Mouse (Mus musculus) testis, adult 2 months (tissue): ENCODE results near the gene Txndc16.

Source experiments
- CTCF ChIP-seq: fragments of 200-500 bp; IDR thresholded peaks from 2 replicates; pipeline ENCODE4 v1.5.1; 2012; ENCODE audit warnings: low read depth, mild to moderate bottlenecking, inconsistent platforms, low read length, moderate library complexity; ENCODE audit not compliant: control insufficient read depth, insufficient read depth, insufficient replicate concordance
- POLR2A ChIP-seq: fragments of 200-500 bp; IDR thresholded peaks from 2 replicates; pipeline ENCODE4 v1.6.1; 2012; ENCODE audit warnings: low read depth, mild to moderate bottlenecking, inconsistent platforms, low read length, moderate library complexity; ENCODE audit not compliant: control insufficient read depth

DNA sequence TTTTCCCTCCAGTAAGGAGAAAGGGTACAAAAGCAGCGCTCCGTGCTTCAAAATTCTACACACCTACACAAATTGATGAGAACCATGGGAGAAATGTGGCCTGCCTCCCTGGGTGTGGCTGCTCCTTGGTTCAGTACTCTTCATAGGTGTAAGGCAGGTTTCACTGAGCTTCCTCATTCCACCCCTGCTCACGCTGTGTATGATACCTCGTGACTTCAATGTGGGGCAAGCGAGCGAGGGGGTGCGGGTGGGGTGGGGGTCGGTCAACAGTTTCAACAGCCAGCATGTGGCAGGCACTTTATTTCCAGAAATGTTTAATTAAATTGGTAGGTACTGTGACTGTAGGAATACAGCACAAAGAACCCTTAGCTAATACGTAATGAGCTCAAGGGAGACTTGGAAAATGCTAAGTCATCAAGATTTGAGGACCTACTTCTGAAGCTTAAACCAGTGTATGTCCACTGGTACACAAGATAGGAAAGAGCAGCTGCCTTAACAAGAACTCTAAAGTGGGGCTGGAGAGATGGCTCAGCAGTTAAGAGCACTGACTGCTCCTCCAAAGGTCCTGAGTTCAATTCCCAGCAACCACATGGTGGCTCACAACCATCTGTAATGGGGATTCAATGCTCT, 3.3 kb downstream of the Txndc16 start:
- TF ChIP-seq CTCF: no peak
- no peak for TF ChIP-seq POLR2A
